Mouse (Mus musculus): ENCODE measurements around the gene Tk1.
"Not testable (repeated sequence)": the region's sequence is repeated elsewhere in the genome, so short reads cannot be mapped to it uniquely, and the experiment has no call there.

Tk1 gene

GRCm38 (mm10) chr11:117788481-117788880, 37.4 kb downstream of the Tk1 start:
- DNase-seq = not testable (repeated sequence)

- peak; percentile 76 for DNase-seq
Measured at GRCm38 (mm10) chr11:117786294-117786693, 39.6 kb downstream of the Tk1 start.

DNA sequence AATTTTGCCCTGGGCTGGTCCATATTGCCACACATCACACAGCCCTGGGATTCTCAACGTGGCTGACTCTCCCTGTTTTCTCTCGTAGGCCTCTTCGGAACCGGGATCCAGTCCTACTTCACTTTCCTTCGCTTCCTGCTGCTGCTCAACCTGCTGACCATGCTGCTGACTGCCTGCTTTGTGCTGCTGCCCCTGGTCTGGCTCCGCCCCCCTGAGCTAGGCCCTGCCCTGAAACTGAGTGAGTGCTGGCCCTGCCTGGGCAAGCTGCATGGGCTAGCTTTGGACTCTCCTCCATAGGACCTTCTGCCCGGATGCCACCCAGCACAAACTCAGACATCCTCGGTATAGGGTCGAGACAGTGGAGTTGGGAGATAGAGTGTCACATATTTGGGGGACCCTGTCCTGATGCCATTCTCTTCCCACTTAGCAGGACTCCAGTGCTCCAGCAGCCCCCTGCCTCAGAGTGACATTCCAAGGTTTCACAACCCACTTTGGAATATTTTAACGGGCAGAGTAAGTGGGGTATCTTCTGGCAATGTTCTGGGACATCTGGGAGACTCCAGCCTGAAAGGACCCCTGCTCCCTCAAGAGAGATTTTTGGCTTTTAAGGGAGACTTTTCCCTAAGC, 42.1 kb downstream of the Tk1 start:
- DNase-seq = no peak

GRCm38 (mm10) chr11:117783089-117783488, 42.8 kb downstream of the Tk1 start:
- no peak for DNase-seq

DNA sequence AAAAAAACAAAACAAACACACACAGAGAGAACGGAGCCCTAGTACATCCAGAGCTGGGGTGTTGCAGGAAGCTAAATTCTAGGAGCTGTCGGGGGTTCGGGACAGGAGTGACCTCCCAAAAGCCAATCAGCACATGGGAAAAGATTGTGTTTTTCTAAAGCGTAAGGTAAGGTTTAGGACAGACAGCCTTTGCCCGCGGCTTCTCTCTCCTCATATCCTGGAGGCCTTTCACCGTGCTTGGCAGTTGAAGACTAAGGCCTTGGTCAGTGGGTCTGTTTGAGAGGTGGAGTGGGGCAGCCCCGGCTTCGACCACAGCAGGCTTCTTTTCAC, 43.2 kb downstream of the Tk1 start:
- DNase-seq = no peak

- no peak for DNase-seq
Measured at GRCm38 (mm10) chr11:117781993-117782704, 43.7 kb downstream of the Tk1 start, which contains the start of the genes Tmc8 and Tmc6. Gene Tmc8, plus strand, starts transcription at chr11:117782076. Gene Tmc6, minus strand, starts transcription at chr11:117782198.

GRCm38 (mm10) chr11:117781199-117781821, 44.6 kb downstream of the Tk1 start:
- DNase-seq = no peak

GRCm38 (mm10) chr11:117780582-117781111, 45.2 kb downstream of the Tk1 start:
- DNase-seq = no peak

DNA sequence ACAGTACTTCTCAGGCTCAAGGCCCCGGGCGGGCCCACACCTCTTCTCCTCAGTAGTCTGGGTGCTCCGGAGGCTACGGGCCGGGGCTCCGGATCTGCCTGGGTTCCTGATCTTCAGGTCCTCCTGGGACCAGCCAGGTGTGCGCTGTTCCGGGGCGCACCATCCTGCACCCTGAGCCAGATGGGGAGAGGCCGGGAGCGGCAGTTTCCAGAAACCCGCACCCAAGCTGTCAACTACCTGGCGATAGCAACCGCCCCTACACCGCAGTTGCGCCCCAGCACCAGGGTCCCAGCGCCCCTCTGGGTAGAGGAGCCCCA, 45.7 kb downstream of the Tk1 start:
- DNase-seq = no peak

- DNase-seq = no peak
Measured at GRCm38 (mm10) chr11:117779434-117780198, 46.3 kb downstream of the Tk1 start.

- no peak for DNase-seq
Measured at GRCm38 (mm10) chr11:117778851-117779433, 47.0 kb downstream of the Tk1 start.

GRCm38 (mm10) chr11:117778031-117778430, 47.9 kb downstream of the Tk1 start:
- no peak for DNase-seq

DNA sequence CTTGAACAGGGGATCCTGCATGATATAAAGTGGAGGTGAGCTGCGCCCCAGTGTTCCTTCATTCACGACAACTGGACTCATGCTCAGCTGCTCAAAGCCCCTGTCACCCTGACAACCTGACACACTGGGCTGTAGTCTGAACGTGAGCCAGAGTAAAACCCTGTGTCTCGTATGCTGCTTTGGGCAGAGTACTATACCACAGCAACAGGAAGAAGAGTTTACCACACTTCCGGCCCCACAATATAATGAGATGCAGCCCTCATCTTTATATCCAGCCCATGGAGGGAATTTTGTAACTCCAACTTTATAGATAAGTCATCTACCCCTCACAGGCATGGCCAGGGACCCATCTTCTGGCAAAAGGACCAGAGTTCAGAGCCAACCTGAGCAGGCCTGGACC, 48.8 kb downstream of the Tk1 start:
- no peak for DNase-seq

GRCm38 (mm10) chr11:117776085-117776792, 49.7 kb downstream of the Tk1 start:
- no peak for DNase-seq

DNA sequence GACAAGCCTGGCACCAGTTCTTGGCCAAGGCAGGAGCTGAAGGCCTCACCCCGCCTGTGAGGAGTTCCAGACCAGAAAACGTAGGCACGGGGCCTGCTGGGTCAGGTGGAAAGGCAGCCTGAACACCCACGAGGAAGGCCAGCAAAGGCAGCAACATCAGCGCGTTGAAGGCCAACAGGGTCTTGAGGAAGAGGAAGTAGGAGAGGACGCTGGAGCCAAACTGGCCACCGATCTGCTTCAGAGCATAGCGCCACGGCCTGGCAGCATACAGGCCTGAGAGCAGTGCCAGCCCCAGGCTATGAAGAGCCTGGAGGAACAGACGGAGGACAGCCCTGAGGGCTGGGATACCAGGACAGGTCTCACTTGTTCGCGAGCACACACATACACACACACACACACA, 50.4 kb downstream of the Tk1 start:
- no peak for DNase-seq

- DNase-seq = no peak
Measured at GRCm38 (mm10) chr11:117774925-117775324, 51.0 kb downstream of the Tk1 start.

DNA sequence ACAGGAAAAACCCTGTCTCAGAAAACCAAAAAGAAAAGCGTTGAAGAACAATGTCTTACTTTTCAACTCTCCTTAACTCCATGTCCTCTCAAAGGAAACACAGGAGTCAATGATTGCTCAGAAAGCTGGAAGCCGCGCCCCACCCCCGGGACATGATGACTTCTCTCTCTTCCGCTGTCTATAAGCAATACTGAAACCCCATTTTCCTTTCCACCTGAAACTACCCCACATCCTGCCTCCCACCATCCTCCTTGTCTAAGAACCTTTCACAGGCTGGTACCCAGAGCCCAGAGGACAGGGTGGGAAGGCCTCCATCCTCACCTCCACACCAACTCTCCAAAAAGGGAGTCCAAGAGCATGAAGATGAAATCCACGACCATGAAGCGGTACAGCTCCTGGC, 53.5 kb downstream of the Tk1 start:
- DNase-seq = no peak

- DNase-seq = no peak
Measured at GRCm38 (mm10) chr11:117770407-117770806, 55.5 kb downstream of the Tk1 start.

DNA sequence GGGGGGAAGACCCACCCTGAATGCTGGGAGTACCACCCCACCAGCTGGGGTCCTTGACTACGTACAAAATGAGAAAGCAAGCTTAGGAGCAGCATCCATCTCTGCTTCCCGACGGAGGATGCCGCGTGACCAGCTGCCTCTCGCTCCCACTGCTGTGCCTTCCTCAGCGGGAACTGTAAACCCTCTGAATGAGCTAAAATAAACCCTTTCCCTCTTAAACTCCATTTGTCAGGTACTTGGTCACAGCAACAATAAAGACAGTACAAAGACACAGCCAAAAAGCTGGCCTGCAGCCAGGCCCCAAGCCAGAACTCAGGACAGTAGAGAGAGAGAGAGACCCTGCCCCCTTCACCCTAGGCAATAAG, 56.2 kb downstream of the Tk1 start:
- no peak for DNase-seq

- no peak for DNase-seq
Measured at GRCm38 (mm10) chr11:117768725-117769682, 56.9 kb downstream of the Tk1 start.

DNA sequence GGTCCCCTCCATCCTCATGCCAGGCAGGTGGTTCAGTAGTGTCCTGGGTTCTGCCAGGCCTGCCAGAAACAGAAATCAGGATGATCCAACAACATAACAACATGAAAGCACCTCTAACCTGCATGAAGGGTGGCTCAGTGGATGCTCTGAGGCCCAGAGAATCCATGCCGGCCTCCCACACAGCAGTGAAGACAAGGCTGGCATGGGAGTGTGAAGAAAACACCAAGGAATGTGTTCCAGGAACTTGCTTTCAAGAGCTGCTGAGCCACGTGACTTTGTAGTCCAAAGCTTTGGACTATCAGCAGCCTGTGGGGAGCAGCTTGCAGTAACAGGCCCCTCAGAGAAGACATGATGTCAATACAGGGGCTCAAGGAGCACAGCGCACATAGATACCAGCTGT, 59.6 kb downstream of the Tk1 start:
- DNase-seq = no peak

Measured in cerebellum, adult 9-10 months (tissue).